Mouse (Mus musculus) heart, adult 8-10 months (tissue): ENCODE measurements around the gene Fam19a1. TPM values are rescaled to one million over a fixed set of nuclear protein-coding genes. Genes with fewer than 3 reads are reported as not detected.

ENCODE experiments used
- DNase-seq: peaks from one replicate; pipeline ENCODE4 v3.0.0; 2022; ENCODE audit warnings: low spot score
- total RNA-seq, 4 experiments: library from RNA; stranded (reverse); gene quantifications; 2 replicates each; pipeline ENCODE4 v1.2.4; 2022

The Fam19a1 gene
- total RNA-seq, 4 experiments from 2014 or later, result not detected

GRCm38 (mm10) chr6:96258651-96259050 is 145.7 kb downstream of the Fam19a1 start:
- no peak for DNase-seq

- no peak for DNase-seq
These were observed 153.5 kb downstream of the Fam19a1 start for GRCm38 (mm10) chr6:96266456-96266855.

GRCm38 (mm10) chr6:96268788-96269187 is 155.8 kb downstream of the Fam19a1 start:
- DNase-seq, result no peak

GRCm38 (mm10) chr6:96270436-96270835 is 157.5 kb downstream of the Fam19a1 start:
- no peak for DNase-seq

GRCm38 (mm10) chr6:96283731-96284130 is 170.8 kb downstream of the Fam19a1 start:
- no peak for DNase-seq

- DNase-seq, result no peak
These were observed 171.6 kb downstream of the Fam19a1 start for GRCm38 (mm10) chr6:96284590-96284989.

GRCm38 (mm10) chr6:96286276-96286675 is 173.3 kb downstream of the Fam19a1 start:
- DNase-seq, result no peak

- no peak for DNase-seq
These were observed 174.4 kb downstream of the Fam19a1 start for GRCm38 (mm10) chr6:96287377-96287776.

GRCm38 (mm10) chr6:96289672-96290071 is 176.7 kb downstream of the Fam19a1 start:
- no peak for DNase-seq

GRCm38 (mm10) chr6:96347491-96347890 is 234.5 kb downstream of the Fam19a1 start:
- DNase-seq, result no peak

GRCm38 (mm10) chr6:96349446-96350025 is 236.6 kb downstream of the Fam19a1 start:
- no peak for DNase-seq

- DNase-seq, result no peak
These were observed 256.6 kb downstream of the Fam19a1 start for GRCm38 (mm10) chr6:96369544-96369943.

GRCm38 (mm10) chr6:96372848-96373247 is 259.9 kb downstream of the Fam19a1 start:
- no peak for DNase-seq

GRCm38 (mm10) chr6:96373274-96373673 is 260.3 kb downstream of the Fam19a1 start:
- no peak for DNase-seq

GRCm38 (mm10) chr6:96376773-96377172 is 263.8 kb downstream of the Fam19a1 start:
- no peak for DNase-seq

- DNase-seq, result no peak
These were observed 266.3 kb downstream of the Fam19a1 start for GRCm38 (mm10) chr6:96379229-96379628.

GRCm38 (mm10) chr6:96384441-96384840 is 271.5 kb downstream of the Fam19a1 start:
- no peak for DNase-seq

GRCm38 (mm10) chr6:96418866-96419265 is 305.9 kb downstream of the Fam19a1 start:
- DNase-seq, result no peak

- DNase-seq, result no peak
These were observed 306.9 kb downstream of the Fam19a1 start for GRCm38 (mm10) chr6:96419704-96420382.

GRCm38 (mm10) chr6:96420515-96420914 is 307.6 kb downstream of the Fam19a1 start:
- no peak for DNase-seq

GRCm38 (mm10) chr6:96429390-96429789 is 316.4 kb downstream of the Fam19a1 start:
- DNase-seq, result no peak

- no peak for DNase-seq
These were observed 319.4 kb downstream of the Fam19a1 start for GRCm38 (mm10) chr6:96432397-96432796.

GRCm38 (mm10) chr6:96433896-96434295 is 320.9 kb downstream of the Fam19a1 start:
- DNase-seq, result no peak

- DNase-seq, result no peak
These were observed 322.6 kb downstream of the Fam19a1 start for GRCm38 (mm10) chr6:96435545-96435944.
